24 mouse cellular contexts compared by ENCODE assay signal in genomic region chr5:36449710-36450358, GRCm38 (mm10). TPM values are rescaled to one million over a fixed set of nuclear protein-coding genes. Genes with fewer than 3 reads are reported as not detected.
DNase-seq lines count a peak whose midpoint lies in the region; ATAC-seq and TF ChIP-seq lines count a peak whose summit lies in the region.
"Had no signal": no experiment of that assay in that cellular context is flagged by ENCODE, and none has a peak within 500 bp of the region (broad histone marks: within the 10 kb centered on the region; RNA-seq: fewer than 3 reads in every experiment).

No protein-coding gene starts in this region.

- no peaks in the 10 kb centered on the region for H3K4me1 ChIP-seq in lung, embryonic 16.5 days (replicated peaks; ENCODE audit: control insufficient read depth, insufficient read depth, low read length)
- H3K4me1 ChIP-seq in heart, embryonic 16.5 days (ENCODE audit: control insufficient read depth, insufficient read depth, low read length) = peaks cover 19% of the 10 kb centered on the region
- H3K4me1 ChIP-seq in cerebellum, adult 2 months (ENCODE audit: control insufficient read depth, insufficient read depth, low read length) = peaks cover 5% of the 10 kb centered on the region
- H3K4me1 ChIP-seq: lung, embryonic 15.5 days had no signal

- WGBS in lung, embryonic 16.5 days = 53% methylated on average over 6 of the region's 6 CpGs
- WGBS in heart, embryonic 16.5 days = 40% methylated on average over 6 of the region's 6 CpGs
- 89% methylated on average over 6 of the region's 6 CpGs for WGBS in cerebellum, adult 2 months

- TF ChIP-seq POLR2A in cerebellum, adult 2 months (IDR thresholded peaks at IDR 0.05; ENCODE audit: borderline replicate concordance, insufficient read depth, low read length) = no peak

- no peaks in the 10 kb centered on the region for H3K9me3 ChIP-seq in lung, embryonic 16.5 days (ENCODE audit: control insufficient read depth, low read length)
- no peaks in the 10 kb centered on the region for H3K9me3 ChIP-seq in heart, embryonic 16.5 days (replicated peaks; ENCODE audit: control insufficient read depth, low read length)
- H3K9me3 ChIP-seq: embryonic facial prominence, embryonic 12.5 days; forebrain, embryonic 13.5 days; hindbrain, embryonic 15.5 days; lung, embryonic 15.5 days; midbrain, embryonic 12.5 days; neural tube, embryonic 13.5 days had no signal

- H3K27me3 ChIP-seq in lung, embryonic 16.5 days (ENCODE audit: control insufficient read depth, insufficient read depth, low read depth, low read length) = peaks cover 2% of the 10 kb centered on the region; the same call in 1 of the 2 replicates
- H3K27me3 ChIP-seq in heart, embryonic 16.5 days (ENCODE audit: control insufficient read depth, insufficient read depth, low read length) = peaks cover 27% of the 10 kb centered on the region
- no peaks in the 10 kb centered on the region for H3K27me3 ChIP-seq in cerebellum, adult 2 months (ENCODE audit: control insufficient read depth, insufficient read depth, low read length)
- H3K27me3 ChIP-seq: forebrain, embryonic 13.5 days; hindbrain, embryonic 15.5 days; midbrain, embryonic 12.5 days; neural tube, embryonic 13.5 days; Patski had no signal

- no peak overlapping the region for H3K9ac ChIP-seq in lung, embryonic 16.5 days (ENCODE audit: low read length)
- H3K9ac ChIP-seq in heart, embryonic 16.5 days (ENCODE audit: low read length) = no peak overlapping the region
- H3K9ac ChIP-seq: embryonic facial prominence, embryonic 12.5 days; forebrain, embryonic 13.5 days; hindbrain, embryonic 15.5 days; liver, embryonic 14.5 days; lung, embryonic 15.5 days; midbrain, embryonic 12.5 days; neural tube, embryonic 13.5 days had no signal

- no peak overlapping the region for H3K27ac ChIP-seq in lung, embryonic 16.5 days (ENCODE audit: low read length)
- peak overlapping the region; percentile 76 for H3K27ac ChIP-seq in heart, embryonic 16.5 days (ENCODE audit: low read length)
- H3K27ac ChIP-seq in cerebellum, adult 2 months (ENCODE audit: insufficient read depth, low read length) = no peak overlapping the region
- H3K27ac ChIP-seq: embryonic facial prominence, embryonic 12.5 days; forebrain, embryonic 13.5 days; hindbrain, embryonic 15.5 days; liver, embryonic 14.5 days; lung, embryonic 15.5 days; midbrain, embryonic 12.5 days; neural tube, embryonic 13.5 days had no signal

- DNase-seq in adrenal gland, adult 2 months = peak; percentile 62
- DNase-seq in adrenal gland, postnatal 4 days (ENCODE audit: low spot score in 2 of 2) = no peak
- no peak for DNase-seq in lung, postnatal 25 days (ENCODE audit: low spot score)
- DNase-seq in ovary, postnatal 10 days (ENCODE audit: low spot score) = no peak
- DNase-seq in cerebellum, adult 2 months = no peak
- no peak for DNase-seq in layer of hippocampus, adult 9-10 months (ENCODE audit: low spot score)
- DNase-seq: cerebellum, adult 9-11 months; gastrocnemius, postnatal 10 days; kidney, adult 9 months; kidney, postnatal 4 days; thymus, postnatal 36 days had no signal

- no peak overlapping the region for H3K4me2 ChIP-seq in lung, embryonic 16.5 days (ENCODE audit: low read depth, low read length)
- H3K4me2 ChIP-seq in heart, embryonic 16.5 days (ENCODE audit: low read depth, low read length) = peak overlapping the region; percentile 23
- H3K4me2 ChIP-seq: embryonic facial prominence, embryonic 12.5 days; forebrain, embryonic 13.5 days; hindbrain, embryonic 15.5 days; lung, embryonic 15.5 days; midbrain, embryonic 12.5 days; neural tube, embryonic 13.5 days had no signal

- TF ChIP-seq CTCF in cerebellum, adult 2 months (IDR thresholded peaks at IDR 0.05; ENCODE audit: borderline replicate concordance, insufficient read depth, low read depth, low read length) = no peak

- no peak overlapping the region for H3K4me3 ChIP-seq in lung, embryonic 16.5 days (ENCODE audit: low read length)
- H3K4me3 ChIP-seq in heart, embryonic 16.5 days (ENCODE audit: low read length) = no peak overlapping the region
- H3K4me3 ChIP-seq in cerebellum, adult 2 months (replicated peaks; ENCODE audit: insufficient read depth, low read depth, low read length) = no peak overlapping the region
- H3K4me3 ChIP-seq: embryonic facial prominence, embryonic 12.5 days; erythroblast, embryonic 14.5 days; forebrain, embryonic 13.5 days; hindbrain, embryonic 15.5 days; lung, embryonic 15.5 days; midbrain, embryonic 12.5 days; neural tube, embryonic 13.5 days had no signal

- H3K36me3 ChIP-seq in lung, embryonic 16.5 days (ENCODE audit: control insufficient read depth, insufficient read depth, low read length) = no peaks in the 10 kb centered on the region
- no peaks in the 10 kb centered on the region for H3K36me3 ChIP-seq in heart, embryonic 16.5 days (ENCODE audit: control insufficient read depth, insufficient read depth)
- H3K36me3 ChIP-seq: embryonic facial prominence, embryonic 12.5 days; hindbrain, embryonic 15.5 days; lung, embryonic 15.5 days; midbrain, embryonic 12.5 days; neural tube, embryonic 13.5 days had no signal

- 0 out of 2 replicates have a peak, but pooled peaks have one; percentile 15 for ATAC-seq in lung, embryonic 16.5 days (ENCODE audit: low read depth)
- ATAC-seq in heart, embryonic 16.5 days (replicated peaks; ENCODE audit: extremely low read depth, insufficient read depth, low FRiP score) = peak; percentile 77
- ATAC-seq: CD4-positive, CD25-positive, alpha-beta regulatory T cell, adult 4 months; forebrain, embryonic 13.5 days; Patski had no signal

RNA-seq across cellular contexts. Expression of gene Grpel1, which starts 15.0 kb away (rescaled TPM):
- total RNA-seq in adrenal gland, adult 2 months (2021) = 10 to 100 TPM; 79.9 to 86.9 TPM
- polyA plus RNA-seq in adrenal gland, adult 2 months (2012; rRNA removed) = 20.6 and 28.7 TPM in 2 replicates
- total RNA-seq in adrenal gland, postnatal 4 days (2021) = 10 to 100 TPM; 66.7 to 70.8 TPM
- polyA plus RNA-seq in lung, embryonic 16.5 days (2015; fragmentation: Nextera tagmentation; extraction: Ambion mirVana) = 47.5 and 48.2 TPM in 2 replicates
- polyA plus RNA-seq in heart, embryonic 16.5 days (2015; fragmentation: Nextera tagmentation; extraction: Ambion mirVana) = 65.3 and 68.4 TPM in 2 replicates
- 25.8 and 27.3 TPM in 2 replicates for polyA plus RNA-seq in cerebellum, adult 2 months (2012; rRNA removed)

RNA-seq across cellular contexts. Expression of gene Tada2b, which starts 34.3 kb away (rescaled TPM):
- total RNA-seq in adrenal gland, adult 2 months (2021) = 10 to 100 TPM; 31.9 to 39.4 TPM
- polyA plus RNA-seq in adrenal gland, adult 2 months (2012; rRNA removed) = 24.0 and 25.9 TPM in 2 replicates
- total RNA-seq in adrenal gland, postnatal 4 days (2021) = 10 to 100 TPM; 30.1 to 32.2 TPM
- polyA plus RNA-seq in lung, embryonic 16.5 days (2015; fragmentation: Nextera tagmentation; extraction: Ambion mirVana) = 1.6 and 1.8 TPM in 2 replicates
- polyA plus RNA-seq in heart, embryonic 16.5 days (2015; fragmentation: Nextera tagmentation; extraction: Ambion mirVana) = 1.7 TPM in 2 replicates
- polyA plus RNA-seq in cerebellum, adult 2 months (2012; rRNA removed) = 18.6 and 19.2 TPM in 2 replicates

RNA-seq across cellular contexts. Expression of gene Ccdc96, which starts 34.6 kb away (rescaled TPM):
- under 1 TPM; 0.35 to 0.52 TPM for total RNA-seq in adrenal gland, adult 2 months (2021)
- polyA plus RNA-seq in adrenal gland, adult 2 months (2012; rRNA removed) = 0.10 TPM in 1 of 2 replicates, not detected in the other
- under 1 TPM; 0.20 to 0.42 TPM for total RNA-seq in adrenal gland, postnatal 4 days (2021)
- polyA plus RNA-seq in lung, embryonic 16.5 days (2015; fragmentation: Nextera tagmentation; extraction: Ambion mirVana) = 2.1 and 2.6 TPM in 2 replicates
- polyA plus RNA-seq in heart, embryonic 16.5 days (2015; fragmentation: Nextera tagmentation; extraction: Ambion mirVana) = 0.37 TPM in 2 replicates
- polyA plus RNA-seq in cerebellum, adult 2 months (2012; rRNA removed) = 1.0 and 1.4 TPM in 2 replicates
- polyA plus RNA-seq: CD4-positive, CD25-positive, alpha-beta regulatory T cell, adult 4 months; small intestine, adult 2 months had no signal

RNA-seq across cellular contexts. Expression of gene Sorcs2, which starts 51.9 kb away (rescaled TPM):
- 10 to 100 TPM in 1 of 2 experiments, 1 to 10 TPM in 1; 10.0 to 16.4 TPM for total RNA-seq in adrenal gland, adult 2 months (2021)
- 18.4 and 19.7 TPM in 2 replicates for polyA plus RNA-seq in adrenal gland, adult 2 months (2012; rRNA removed)
- 10 to 100 TPM; 33.0 to 35.5 TPM for total RNA-seq in adrenal gland, postnatal 4 days (2021)
- 20.6 and 21.8 TPM in 2 replicates for polyA plus RNA-seq in lung, embryonic 16.5 days (2015; fragmentation: Nextera tagmentation; extraction: Ambion mirVana)
- 8.2 and 10.7 TPM in 2 replicates for polyA plus RNA-seq in heart, embryonic 16.5 days (2015; fragmentation: Nextera tagmentation; extraction: Ambion mirVana)
- polyA plus RNA-seq in cerebellum, adult 2 months (2012; rRNA removed) = 8.0 and 8.7 TPM in 2 replicates
- polyA plus RNA-seq: erythroblast, embryonic 14.5 days had no signal
